Mouse (Mus musculus) liver, embryonic 16.5 days (tissue): ENCODE measurements around the gene Arl15. TPM values are rescaled to one million over a fixed set of nuclear protein-coding genes. Genes with fewer than 3 reads are reported as not detected.

ENCODE experiments used
- ATAC-seq: fragments of 200-750 bp; cut with Nextera tagmentation; 2 replicates; pipeline ENCODE4 v1.8.0; 2017; ENCODE audit warnings: low read depth, mild to moderate bottlenecking, moderate number of reproducible peaks, moderate library complexity
- H3K27ac ChIP-seq: fragments of 300-500 bp; sonication (generic); 2 replicates; pipeline ENCODE4 v1.5.1; 2014; ENCODE audit warnings: mild to moderate bottlenecking, low read length
- H3K27me3 ChIP-seq: fragments of 300-500 bp; sonication (generic); 2 replicates; pipeline ENCODE4 v1.6.1; 2014; ENCODE audit warnings: low read depth, low read length, mixed read lengths; ENCODE audit not compliant: control insufficient read depth, insufficient read depth
- H3K36me3 ChIP-seq: fragments of 300-500 bp; sonication (generic); 2 replicates; pipeline ENCODE4 v1.6.1; 2014; ENCODE audit warnings: mild to moderate bottlenecking; ENCODE audit not compliant: control insufficient read depth, insufficient read depth
- H3K4me1 ChIP-seq: fragments of 300-500 bp; sonication (generic); 2 replicates; pipeline ENCODE4 v1.6.1; 2014; ENCODE audit warnings: low read depth, low read length, mixed read lengths; ENCODE audit not compliant: control insufficient read depth
- H3K4me2 ChIP-seq: fragments of 300-500 bp; sonication (generic); 2 replicates; pipeline ENCODE4 v1.6.1; 2014; ENCODE audit warnings: low read depth, low read length, mixed read lengths
- H3K4me3 ChIP-seq: fragments of 300-500 bp; sonication (generic); 2 replicates; pipeline ENCODE4 v1.5.1; 2014; ENCODE audit warnings: low read depth, mild to moderate bottlenecking, low read length
- H3K9ac ChIP-seq: fragments of 300-500 bp; sonication (generic); 2 replicates; pipeline ENCODE4 v1.6.1; 2014; ENCODE audit warnings: low read depth, low read length
- H3K9me3 ChIP-seq: fragments of 300-500 bp; sonication (generic); replicated peaks from 2 replicates; pipeline ENCODE4 v1.6.1; 2016; ENCODE audit warnings: low read length; ENCODE audit not compliant: control insufficient read depth
- WGBS: fragments of 180-500 bp; shearing (Covaris S2); extraction: QIAGEN DNeasy Blood & Tissue Kit; methylation state at CpG from one replicate; pipeline ENCODE4 v1.1.7; 2014; ENCODE audit not compliant: insufficient replicate concordance; 5-methylcytosine and 5-hydroxymethylcytosine counted together
- polyA plus RNA-seq: library from polyadenylated mRNA; unstranded; fragments of >200 nt; fragmentation: Nextera tagmentation; extraction: Ambion mirVana; gene quantifications from 2 replicates; pipeline ENCODE4 v1.2.1, GENCODE M21; 2015

The Arl15 gene
- polyA plus RNA-seq, 1 experiment from 2014 or later = 2.9 TPM

GRCm38 (mm10) chr13:113865806-113866205, 71.5 kb downstream of the Arl15 start:
- ATAC-seq = no peak
- Histone ChIP-seq H3K9ac (no peak overlapping the region), H3K4me2 (no peak overlapping the region), H3K9me3 (no peaks in the 10 kb centered on the region), H3K27me3 (no peaks in the 10 kb centered on the region), H3K4me3 (no peak overlapping the region), H3K27ac (0 out of 2 replicates have a peak overlapping the region, but pooled peaks have one; percentile 21), H3K4me1 (peaks cover 26% of the 10 kb centered on the region), H3K36me3 (no peaks in the 10 kb centered on the region)
- 28% methylated on average over 7 of the region's 7 CpGs for WGBS

GRCm38 (mm10) chr13:113867736-113868135, 73.4 kb downstream of the Arl15 start:
- no peak for ATAC-seq
- Histone ChIP-seq H3K27ac (no peak overlapping the region), H3K9ac (no peak overlapping the region), H3K36me3 (no peaks in the 10 kb centered on the region), H3K4me2 (no peak overlapping the region), H3K27me3 (no peaks in the 10 kb centered on the region), H3K4me3 (no peak overlapping the region), H3K4me1 (peaks cover 20% of the 10 kb centered on the region), H3K9me3 (no peaks in the 10 kb centered on the region)
- 77% methylated on average over 2 of the region's 2 CpGs for WGBS

- Histone ChIP-seq H3K9me3 (no peaks in the 10 kb centered on the region), H3K4me2 (no peak overlapping the region), H3K9ac (no peak overlapping the region), H3K4me3 (no peak overlapping the region), H3K4me1 (peaks cover 13% of the 10 kb centered on the region), H3K27ac (no peak overlapping the region), H3K36me3 (no peaks in the 10 kb centered on the region), H3K27me3 (no peaks in the 10 kb centered on the region)
- 50% methylated on average over 20 of the region's 20 CpGs for WGBS
- peak; percentile 28; the same call in 1 of the 2 replicates for ATAC-seq
These were observed 75.2 kb downstream of the Arl15 start for GRCm38 (mm10) chr13:113869212-113870205.

GRCm38 (mm10) chr13:113870403-113870802, 76.1 kb downstream of the Arl15 start:
- Histone ChIP-seq H3K9me3 (no peaks in the 10 kb centered on the region), H3K4me2 (peak overlapping the region; percentile 41), H3K36me3 (no peaks in the 10 kb centered on the region), H3K4me3 (0 out of 2 replicates have a peak overlapping the region, but pooled peaks have one; percentile 10), H3K27me3 (no peaks in the 10 kb centered on the region), H3K9ac (0 out of 2 replicates have a peak overlapping the region, but pooled peaks have one; percentile 16), H3K27ac (no peak overlapping the region), H3K4me1 (peaks cover 13% of the 10 kb centered on the region)
- ATAC-seq = peak; percentile 55
- WGBS = 19% methylated on average over 15 of the region's 15 CpGs

GRCm38 (mm10) chr13:113871853-113872252, 77.5 kb downstream of the Arl15 start:
- ATAC-seq = no peak; the same call in 1 of the 2 replicates
- 74% methylated on average over 13 of the region's 13 CpGs for whole genome bisulfite sequencing
- Histone ChIP-seq H3K27ac (no peak overlapping the region), H3K4me3 (no peak overlapping the region), H3K4me2 (no peak overlapping the region), H3K4me1 (peaks cover 10% of the 10 kb centered on the region), H3K9ac (no peak overlapping the region), H3K9me3 (no peaks in the 10 kb centered on the region), H3K36me3 (no peaks in the 10 kb centered on the region), H3K27me3 (no peaks in the 10 kb centered on the region)

GRCm38 (mm10) chr13:113875724-113876123, 81.4 kb downstream of the Arl15 start:
- H3K9me3 ChIP-seq = no peaks in the 10 kb centered on the region
- WGBS = 33% methylated on average over 4 of the region's 4 CpGs
- no peak overlapping the region for H3K27ac ChIP-seq

GRCm38 (mm10) chr13:113877420-113877819, 83.1 kb downstream of the Arl15 start:
- no peak overlapping the region for H3K4me2 ChIP-seq
- H3K36me3 ChIP-seq = no peaks in the 10 kb centered on the region
- no peaks in the 10 kb centered on the region for H3K9me3 ChIP-seq
- H3K4me3 ChIP-seq = no peak overlapping the region
- WGBS = 16% methylated on average over 5 of the region's 5 CpGs
- H3K27ac ChIP-seq = no peak overlapping the region
- no peaks in the 10 kb centered on the region for H3K27me3 ChIP-seq
- no peaks in the 10 kb centered on the region; the same call in 1 of the 2 replicates for H3K4me1 ChIP-seq
- no peak for ATAC-seq
- H3K9ac ChIP-seq = no peak overlapping the region

More at GRCm38 (mm10) chr13:113875724-113876123, 81.4 kb downstream of the Arl15 start:
- Histone ChIP-seq H3K9ac (no peak overlapping the region), H3K4me3 (no peak overlapping the region), H3K4me2 (0 out of 2 replicates have a peak overlapping the region, but pooled peaks have one; percentile 5), H3K36me3 (no peaks in the 10 kb centered on the region), H3K27me3 (no peaks in the 10 kb centered on the region), H3K4me1 (no peaks in the 10 kb centered on the region; the same call in 1 of the 2 replicates)
- no peak for ATAC-seq

GRCm38 (mm10) chr13:113878571-113878970, 84.3 kb downstream of the Arl15 start:
- no peaks in the 10 kb centered on the region for H3K9me3 ChIP-seq
- no peaks in the 10 kb centered on the region for H3K27me3 ChIP-seq
- no peak overlapping the region for H3K9ac ChIP-seq
- no peak overlapping the region for H3K27ac ChIP-seq
- WGBS = 76% methylated on average over 12 of the region's 12 CpGs
- no peaks in the 10 kb centered on the region for H3K36me3 ChIP-seq
- no peak for ATAC-seq
- H3K4me3 ChIP-seq = no peak overlapping the region
- no peak overlapping the region for H3K4me2 ChIP-seq
- no peaks in the 10 kb centered on the region; the same call in 1 of the 2 replicates for H3K4me1 ChIP-seq
